Mouse (Mus musculus) left cerebral cortex, adult 8-10 months (tissue): Measurements from ENCODE around the gene Gucy2c. TPM values are rescaled to one million over a fixed set of nuclear protein-coding genes. Genes with fewer than 3 reads are reported as not detected.

Experiments
- DNase-seq, 2 experiments: peaks; one replicate each; pipeline ENCODE4 v3.0.0; 2022; ENCODE audit warnings: low spot score in 2 of 2
- microRNA-seq, 2 experiments: library from miRNA; unstranded; fragments of <30 nt; microRNA quantifications; one replicate each; pipeline ENCODE4 v1.2.0; 2022
- total RNA-seq, 4 experiments: library from RNA; stranded (reverse); gene quantifications; 2 replicates each; pipeline ENCODE4 v1.2.4; 2022

Gene Gucy2c
- total RNA-seq, 4 experiments from 2014 or later, result 0.21 to 0.52 (median 0.37) TPM

DNA sequence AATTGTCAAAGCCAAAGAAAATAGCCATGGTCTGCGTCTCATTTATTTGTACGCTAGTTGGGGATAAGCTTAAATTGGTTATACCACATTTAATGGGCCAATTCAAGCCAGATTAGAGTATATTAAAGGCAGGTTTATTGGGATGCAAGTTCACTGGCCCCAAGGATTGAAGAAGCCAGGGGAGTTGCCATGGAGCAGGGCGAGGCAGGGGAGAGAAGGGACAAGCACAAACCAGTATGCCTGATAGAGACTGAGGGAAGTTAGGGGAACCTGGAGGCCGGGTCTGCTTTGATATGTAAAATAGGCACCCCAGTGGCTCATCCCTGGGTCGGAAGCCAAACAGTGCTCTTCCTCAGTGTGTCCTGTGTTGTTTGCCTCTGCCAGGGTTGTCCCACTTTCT lies 112.3 kb downstream of the Gucy2c start:
- DNase-seq, result no peak

DNA sequence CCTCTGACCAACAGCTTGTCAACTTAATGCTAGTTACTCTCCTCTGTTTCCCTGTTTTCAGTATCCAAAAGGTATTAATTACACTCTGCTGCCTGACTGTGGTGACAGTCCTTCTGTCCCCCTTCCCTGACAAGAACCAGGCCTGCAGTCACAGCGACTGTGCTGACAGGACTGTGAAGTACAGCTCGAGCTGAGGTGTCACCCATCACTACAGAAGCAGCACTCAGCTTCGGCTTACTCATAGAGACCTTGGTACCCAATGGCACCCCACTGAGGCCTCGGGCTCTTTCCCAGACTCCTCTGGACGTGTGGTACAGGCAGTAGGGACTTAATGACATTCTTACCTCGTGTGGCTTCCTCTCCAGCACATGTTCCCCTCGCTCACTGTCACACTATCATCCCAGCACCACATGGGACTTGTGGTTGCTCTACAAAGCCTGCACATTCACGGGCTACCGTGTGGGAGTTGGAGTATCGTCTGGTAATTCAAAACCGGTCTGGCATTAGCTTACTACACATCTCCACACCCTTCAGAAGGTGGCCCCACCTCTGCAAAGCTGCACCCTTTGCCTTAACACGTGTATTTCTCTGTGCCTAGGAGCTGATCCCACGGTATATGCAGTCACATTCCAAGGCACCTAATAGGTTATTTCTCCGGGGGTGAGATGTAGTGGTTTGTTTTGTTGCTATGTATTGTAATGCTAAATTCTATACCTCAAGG lies 113.1 kb downstream of the Gucy2c start:
- no peak for DNase-seq

DNA sequence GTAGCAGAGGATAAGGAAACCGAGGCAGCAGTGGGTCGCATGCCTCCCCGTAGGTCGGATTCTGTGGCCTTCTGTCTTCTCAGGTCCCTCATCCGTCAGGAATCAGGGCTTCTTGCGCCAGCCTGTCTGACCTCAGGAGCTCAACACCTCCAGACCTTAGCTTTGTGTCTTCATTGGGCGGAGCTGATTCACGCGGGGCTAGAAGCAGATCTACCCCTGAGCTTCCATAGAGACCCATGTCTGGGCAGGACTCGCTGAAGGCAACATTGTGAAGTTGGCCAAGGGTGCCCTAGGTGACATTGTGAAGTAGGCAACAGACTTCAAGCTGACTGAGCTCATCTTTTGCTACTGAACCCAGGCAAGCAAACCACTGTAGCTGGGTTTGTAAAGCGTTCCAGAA lies 119.5 kb downstream of the Gucy2c start:
- no peak for DNase-seq

DNA sequence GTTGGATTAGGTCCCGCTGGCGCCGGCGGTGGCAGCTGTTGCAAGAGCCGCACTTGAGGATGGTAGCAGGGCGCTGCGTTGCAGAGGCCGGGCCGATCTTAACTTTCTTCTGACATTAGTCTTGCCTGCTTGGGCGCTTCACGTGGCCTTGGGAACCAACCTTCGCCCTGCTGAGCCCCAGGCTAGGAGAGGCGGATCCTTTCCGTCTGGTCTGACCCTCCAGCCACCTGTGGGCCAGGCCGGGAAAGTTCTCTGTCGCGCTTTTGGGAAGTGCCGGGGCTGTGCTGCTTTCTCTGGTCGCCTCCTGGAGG lies 119.9 kb downstream of the Gucy2c start, which contains the start of gene Plbd1:
Gene Plbd1 (minus strand): TSS at position 223 of the 311 bp plus-strand sequence.
- no peak for DNase-seq

DNA sequence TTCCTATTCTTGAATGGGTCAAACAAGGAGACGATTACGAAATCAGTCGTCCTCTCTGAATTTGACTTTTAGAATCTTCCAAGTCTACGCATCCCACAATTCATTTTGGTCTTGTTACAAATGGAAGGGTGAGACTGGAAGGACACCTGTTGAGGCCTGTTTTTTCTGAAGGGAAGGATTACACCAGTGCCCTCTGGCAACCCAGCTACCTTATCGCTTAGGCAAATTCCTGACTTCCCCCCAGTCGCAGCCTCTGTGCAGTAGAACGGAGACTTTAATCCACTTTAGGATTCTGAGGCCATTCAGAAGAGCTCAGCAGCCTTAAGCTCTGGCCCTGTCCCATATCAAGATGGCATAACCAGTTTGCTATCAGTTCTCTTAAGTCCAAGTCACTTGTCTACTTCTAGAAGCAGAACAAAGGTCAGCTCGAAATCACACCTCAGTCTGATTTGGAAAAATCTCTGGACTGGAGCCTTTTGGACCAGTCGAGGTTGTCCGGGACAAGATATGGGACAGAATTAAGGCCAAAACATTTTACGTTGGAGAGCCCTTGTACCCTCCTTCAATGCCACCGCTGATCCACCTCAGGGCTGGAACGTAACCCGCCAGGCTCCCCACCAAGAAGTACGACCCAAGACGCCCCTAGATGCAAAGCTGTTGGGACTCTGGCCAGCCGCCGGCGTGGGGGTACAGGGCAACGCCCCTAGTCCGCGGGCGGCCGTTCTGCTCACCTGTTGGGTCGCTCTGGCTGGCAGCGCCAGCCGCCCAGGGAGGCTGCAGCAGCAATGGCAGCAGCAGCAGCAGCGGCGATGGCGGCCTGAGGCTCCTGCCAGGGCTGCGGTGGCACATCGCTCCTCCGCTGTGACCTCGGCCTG lies 120.5 kb downstream of the Gucy2c start:
- DNase-seq, result no peak

DNA sequence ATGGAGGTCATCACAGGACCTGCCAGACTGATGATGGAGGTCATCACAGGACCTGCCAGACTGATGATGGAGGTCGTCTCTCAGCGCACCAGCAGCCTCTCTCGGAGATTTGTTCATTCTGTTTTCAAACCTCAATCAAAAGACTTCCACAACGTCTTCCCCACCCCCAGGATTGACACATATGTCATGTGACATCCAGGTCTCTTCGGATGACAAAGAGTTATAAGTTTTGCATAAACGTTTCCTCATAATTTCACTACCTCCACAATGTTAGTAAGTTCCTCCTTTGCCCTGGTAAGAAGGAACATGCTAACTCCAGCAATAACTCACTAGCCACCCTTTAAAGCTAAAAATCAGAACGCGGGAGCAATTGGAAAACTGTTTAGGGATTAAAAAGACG lies 122.3 kb downstream of the Gucy2c start:
- DNase-seq, result no peak

DNA sequence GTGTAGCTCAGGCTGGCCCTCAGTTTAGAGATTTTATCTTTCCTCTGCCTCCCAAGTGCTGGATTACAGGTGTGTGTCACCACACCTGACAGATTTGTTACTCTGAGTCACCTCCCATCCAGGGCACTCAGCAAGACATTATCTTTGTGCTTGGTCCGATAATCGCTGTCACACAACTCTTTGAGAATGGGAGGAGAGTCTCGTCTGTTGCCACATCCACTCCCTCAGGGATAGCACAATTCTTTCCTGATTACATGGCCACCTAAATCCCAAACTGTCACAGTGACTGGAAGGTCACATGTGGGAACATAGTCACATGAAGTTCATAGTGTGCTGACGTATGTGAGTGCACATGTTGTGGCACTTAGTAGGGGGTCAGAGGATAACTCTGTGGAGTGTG lies 123.3 kb downstream of the Gucy2c start:
- no peak for DNase-seq

DNA sequence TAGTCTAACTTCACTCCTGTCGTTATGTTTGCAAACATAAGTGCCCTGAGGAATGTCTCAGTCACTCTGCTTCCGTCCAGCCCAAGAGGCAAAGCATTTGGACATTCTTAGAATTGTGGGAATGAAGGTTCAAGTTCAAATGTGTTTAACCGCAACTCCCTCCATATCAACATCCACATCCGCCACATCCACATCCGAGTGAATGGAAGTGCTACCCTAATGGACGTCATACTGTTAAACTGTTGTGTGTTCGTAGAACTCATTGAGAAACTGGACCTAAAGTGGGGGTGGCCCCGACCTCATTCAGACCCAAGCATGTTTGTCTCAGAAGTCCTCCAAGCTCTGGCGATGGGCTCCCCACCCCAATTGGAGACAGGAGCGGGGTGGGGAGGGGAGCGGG lies 125.8 kb downstream of the Gucy2c start:
- DNase-seq, result no peak

DNA sequence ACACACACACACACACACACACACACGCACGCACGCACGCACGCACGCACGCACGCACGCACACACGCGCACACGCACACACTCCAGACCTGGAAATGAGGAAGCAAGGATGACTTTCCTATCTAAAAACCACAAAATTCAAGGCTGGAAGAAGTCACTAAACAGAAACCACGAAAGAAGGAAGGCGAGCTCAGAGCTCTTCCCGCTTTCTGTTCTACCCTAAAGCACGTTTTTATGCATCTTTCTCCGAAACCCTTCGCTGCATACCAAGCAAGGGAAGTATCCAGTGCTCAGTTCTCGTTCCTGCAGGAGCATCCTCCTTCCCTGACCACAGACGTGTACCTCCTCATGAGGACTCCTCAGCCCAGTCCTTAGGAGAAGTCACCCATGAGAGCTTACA lies 127.1 kb downstream of the Gucy2c start:
- DNase-seq, result no peak

DNA sequence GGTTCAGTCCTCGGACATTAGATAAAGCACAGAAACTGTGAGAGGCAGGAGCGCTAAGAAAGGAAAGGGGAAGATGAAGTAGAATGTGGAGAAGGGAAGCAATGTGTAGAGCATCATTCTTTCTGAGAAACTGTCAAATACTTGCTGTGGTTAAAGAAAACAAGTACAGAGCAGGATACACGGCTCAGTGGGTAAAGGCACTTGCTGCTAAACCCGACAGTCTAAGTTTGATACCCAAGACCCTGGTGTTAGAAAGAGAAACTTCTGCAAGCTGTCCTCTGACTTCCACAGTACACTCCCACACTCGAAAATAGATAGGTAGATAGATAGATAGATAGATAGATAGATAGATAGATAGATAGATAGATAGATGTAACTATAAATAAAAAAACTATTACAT lies 128.2 kb downstream of the Gucy2c start:
- DNase-seq, result no peak

DNA sequence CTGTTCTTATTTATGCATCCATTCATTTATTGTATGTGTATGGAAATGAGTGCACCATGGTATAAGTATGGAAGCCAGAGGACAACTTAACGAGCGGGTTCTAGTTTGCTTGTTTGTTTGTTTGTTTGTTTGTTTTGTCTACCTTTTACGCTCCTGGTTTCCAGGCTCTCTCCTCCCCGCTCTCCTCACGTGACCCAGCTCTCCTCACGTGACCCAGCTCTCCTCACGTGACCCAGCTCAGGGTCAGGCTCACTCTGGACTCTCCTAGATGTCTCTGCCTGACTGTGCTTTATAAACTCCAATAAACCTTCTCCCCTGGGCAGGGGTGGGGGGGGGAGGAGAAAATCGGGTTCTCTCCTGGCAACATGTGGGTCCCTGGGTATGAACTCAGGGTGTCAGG lies 130.9 kb downstream of the Gucy2c start:
- DNase-seq, result no peak

DNA sequence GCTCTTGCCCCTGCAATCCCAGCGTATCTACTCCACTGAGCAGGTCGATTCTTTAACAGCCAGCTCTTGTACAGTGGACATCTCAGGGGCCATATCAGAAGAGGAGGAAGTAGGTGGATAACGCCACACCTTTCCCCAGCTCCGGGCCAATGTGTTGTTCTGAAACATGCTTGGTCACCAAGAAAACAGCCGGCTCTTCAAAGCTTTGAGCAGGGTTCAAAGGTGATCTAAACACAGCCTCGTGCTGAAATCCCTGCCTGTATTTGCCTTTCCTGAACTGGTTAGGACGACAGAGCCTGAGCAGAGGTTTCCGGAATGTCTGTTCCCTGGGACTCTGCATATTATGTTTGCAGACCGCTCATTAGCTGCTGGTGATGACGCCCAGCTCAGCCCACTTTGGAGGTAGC lies 134.1 kb downstream of the Gucy2c start:
- no peak for DNase-seq

Small RNA genes within 50 kb of the gene (microRNA-seq; reads per million reads assigned to microRNA genes)
- 0 reads per million in 2 experiments for gene Gm44364

Other genes with a start within 250 kb of the Gucy2c start
- gene Plbd1, start 119.8 kb downstream of the Gucy2c start, total RNA-seq, result under 1 TPM in 2 of 4 experiments, not detected in 2; 0.30 to 0.32 TPM
- 10 to 100 TPM in 3 of 4 experiments, 1 to 10 TPM in 1; 9.0 to 13.2 (median 12.5) TPM for gene Hist4h4, start 22.6 kb upstream of the Gucy2c start, total RNA-seq
- 10 to 100 TPM; 35.3 to 52.5 (median 39.1) TPM for gene H2afj, start 26.5 kb upstream of the Gucy2c start, total RNA-seq
- gene BC049715, start 45.9 kb upstream of the Gucy2c start, total RNA-seq, result 1 to 10 TPM; 2.1 to 5.4 (median 3.7) TPM
- 100 to 1,000 TPM; 110 to 121 (median 116) TPM for gene Wbp11, start 46.5 kb upstream of the Gucy2c start, total RNA-seq
- 1 to 10 TPM; 5.2 to 8.0 (median 7.4) TPM for gene Smco3, start 53.7 kb upstream of the Gucy2c start, total RNA-seq
- gene Art4, start 76.0 kb upstream of the Gucy2c start, total RNA-seq, result not detected
- 10 to 100 TPM; 34.0 to 50.1 (median 47.6) TPM for gene Mgp, start 94.1 kb upstream of the Gucy2c start, total RNA-seq
- not detected for gene Erp27, start 140.4 kb upstream of the Gucy2c start, total RNA-seq
- gene Pde6h, start 142.1 kb upstream of the Gucy2c start, total RNA-seq, result 1 to 10 TPM in 2 of 4 experiments, under 1 TPM in 2; 0.44 to 3.0 (median 1.1) TPM
- 10 to 100 TPM; 16.0 to 24.1 (median 19.6) TPM for gene Arhgdib, start 160.1 kb upstream of the Gucy2c start, total RNA-seq